Mouse (Mus musculus) forebrain, embryonic 11.5 days (tissue): ENCODE data around the gene Pnmal2. TPM values are rescaled to one million over a fixed set of nuclear protein-coding genes. Genes with fewer than 3 reads are reported as not detected.

Experiments used
- ATAC-seq: fragments of 200-750 bp; cut with Nextera tagmentation; replicated peaks from 2 replicates; pipeline ENCODE4 v1.8.0; 2017; ENCODE audit warnings: moderate TSS enrichment; ENCODE audit not compliant: low FRiP score
- DNase-seq: peaks from one replicate; pipeline ENCODE4 v3.0.0-alpha.2; 2017; ENCODE audit warnings: low spot score
- H3K27ac ChIP-seq: fragments of 300-500 bp; sonication (generic); 2 replicates; pipeline ENCODE4 v1.5.1; 2014; ENCODE audit warnings: low read depth, low read length
- H3K27me3 ChIP-seq: fragments of 300-500 bp; sonication (generic); 2 replicates; pipeline ENCODE4 v1.6.1; 2014; ENCODE audit warnings: mild to moderate bottlenecking, low read length, mixed read lengths; ENCODE audit not compliant: control insufficient read depth, insufficient read depth
- H3K36me3 ChIP-seq: fragments of 300-500 bp; sonication (generic); 2 replicates; pipeline ENCODE4 v1.6.1; 2014; ENCODE audit warnings: mild to moderate bottlenecking, low read length, moderate library complexity, mixed read lengths; ENCODE audit not compliant: control insufficient read depth, insufficient read depth
- H3K4me1 ChIP-seq: fragments of 300-500 bp; sonication (generic); replicated peaks from 2 replicates; pipeline ENCODE4 v1.6.1; 2014; ENCODE audit warnings: low read length, mixed read lengths; ENCODE audit not compliant: control insufficient read depth, insufficient read depth
- H3K4me2 ChIP-seq: fragments of 300-500 bp; sonication (generic); 2 replicates; pipeline ENCODE4 v1.6.1; 2014; ENCODE audit warnings: low read depth, mild to moderate bottlenecking, low read length, moderate library complexity, mixed read lengths; ENCODE audit not compliant: severe bottlenecking
- H3K4me3 ChIP-seq: fragments of 300-500 bp; sonication (generic); 2 replicates; pipeline ENCODE4 v1.5.1; 2014; ENCODE audit warnings: low read depth, low read length
- H3K9ac ChIP-seq: fragments of 300-500 bp; sonication (generic); 2 replicates; pipeline ENCODE4 v1.6.1; 2014; ENCODE audit warnings: low read length
- H3K9me3 ChIP-seq: fragments of 300-500 bp; sonication (generic); 2 replicates; pipeline ENCODE4 v1.6.1; 2016; ENCODE audit warnings: low read length, mixed read lengths; ENCODE audit not compliant: control insufficient read depth
- WGBS: fragments of 180-500 bp; shearing (Covaris S2); extraction: QIAGEN DNeasy Blood & Tissue Kit; methylation state at CpG from one replicate; pipeline ENCODE4 v1.1.7; 2014; 5-methylcytosine and 5-hydroxymethylcytosine counted together
- polyA plus RNA-seq: library from polyadenylated mRNA; unstranded; fragments of >200 nt; fragmentation: Nextera tagmentation; extraction: Ambion mirVana; gene quantifications from 2 replicates; pipeline ENCODE4 v1.2.1, GENCODE M21; 2014

Gene Pnmal2
- polyA plus RNA-seq, 1 experiment from 2014 or later, result 12.3 TPM

DNA sequence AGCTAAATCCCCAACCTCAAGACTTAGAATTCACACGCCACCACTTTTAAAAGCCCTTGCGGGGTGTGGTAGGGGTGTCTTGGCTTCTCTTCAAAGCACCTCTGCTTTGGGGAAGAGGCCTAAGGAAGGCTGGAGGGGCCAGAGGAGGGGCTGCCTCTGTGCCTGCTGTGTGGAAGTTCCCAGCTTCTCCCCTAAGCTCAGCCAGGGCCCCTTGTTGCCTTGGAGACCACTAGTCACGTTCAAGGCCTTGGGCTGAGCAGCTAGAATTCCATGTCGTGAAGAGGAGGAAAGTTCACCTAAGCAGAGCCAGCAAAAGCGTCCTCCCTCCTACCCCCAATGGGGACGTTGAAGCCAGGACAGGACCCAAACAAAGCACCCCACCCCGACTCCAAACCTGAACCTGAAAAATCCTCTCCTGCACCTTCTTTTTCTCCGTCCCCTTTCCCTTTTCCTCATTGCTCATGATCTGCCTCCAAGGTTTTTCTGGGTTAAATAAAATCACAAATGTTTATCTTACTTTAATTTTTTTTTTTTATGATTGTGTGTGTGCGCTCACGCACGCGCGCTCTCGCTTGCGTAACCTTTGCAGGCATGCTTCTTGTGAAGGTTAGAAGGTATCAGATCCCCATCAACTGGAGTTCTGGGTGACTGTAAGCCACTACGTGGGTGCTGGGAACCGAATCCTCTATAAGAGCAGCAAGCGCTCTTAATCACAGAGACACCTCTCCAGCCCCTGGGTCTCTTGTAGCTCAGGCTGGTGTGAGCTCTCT, 47.4 kb downstream of the Pnmal2 start:
- DNase-seq (peak; percentile 87), ATAC-seq (peak; percentile 78)
- Histone ChIP-seq H3K9me3 (no peaks in the 10 kb centered on the region), H3K27ac (peak overlapping the region; percentile 60), H3K36me3 (no peaks in the 10 kb centered on the region), H3K4me1 (peaks cover 20% of the 10 kb centered on the region), H3K9ac (peak overlapping the region; percentile 28), H3K4me3 (no peak overlapping the region), H3K27me3 (no peaks in the 10 kb centered on the region), H3K4me2 (peak overlapping the region; percentile 13; the same call in 1 of the 2 replicates)
- 56% methylated on average over 18 of the region's 18 CpGs for WGBS

DNA sequence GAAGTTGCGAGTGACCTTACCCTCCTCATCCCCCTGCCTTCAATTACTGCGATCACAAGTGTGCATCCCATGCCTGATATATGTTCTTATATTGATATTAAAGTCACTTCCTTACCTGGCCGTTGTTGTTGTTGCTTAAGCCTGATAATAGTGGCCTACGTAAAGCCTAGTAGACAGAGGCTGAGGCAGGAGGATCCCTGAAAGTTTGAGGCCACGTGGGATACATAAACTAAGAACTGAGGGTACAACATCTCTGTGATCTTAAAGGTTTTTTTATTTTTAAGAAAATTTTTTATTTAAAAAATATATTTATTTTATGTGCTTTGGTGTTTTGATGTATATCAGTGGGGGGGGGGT, 47.9 kb downstream of the Pnmal2 start, which contains the start of gene Ccdc8:
Ccdc8 (plus strand) TSS at position 258 of the 357 bp plus-strand sequence.
- Histone ChIP-seq H3K27me3 (no peaks in the 10 kb centered on the region), H3K36me3 (no peaks in the 10 kb centered on the region)
- no peak for DNase-seq

DNA sequence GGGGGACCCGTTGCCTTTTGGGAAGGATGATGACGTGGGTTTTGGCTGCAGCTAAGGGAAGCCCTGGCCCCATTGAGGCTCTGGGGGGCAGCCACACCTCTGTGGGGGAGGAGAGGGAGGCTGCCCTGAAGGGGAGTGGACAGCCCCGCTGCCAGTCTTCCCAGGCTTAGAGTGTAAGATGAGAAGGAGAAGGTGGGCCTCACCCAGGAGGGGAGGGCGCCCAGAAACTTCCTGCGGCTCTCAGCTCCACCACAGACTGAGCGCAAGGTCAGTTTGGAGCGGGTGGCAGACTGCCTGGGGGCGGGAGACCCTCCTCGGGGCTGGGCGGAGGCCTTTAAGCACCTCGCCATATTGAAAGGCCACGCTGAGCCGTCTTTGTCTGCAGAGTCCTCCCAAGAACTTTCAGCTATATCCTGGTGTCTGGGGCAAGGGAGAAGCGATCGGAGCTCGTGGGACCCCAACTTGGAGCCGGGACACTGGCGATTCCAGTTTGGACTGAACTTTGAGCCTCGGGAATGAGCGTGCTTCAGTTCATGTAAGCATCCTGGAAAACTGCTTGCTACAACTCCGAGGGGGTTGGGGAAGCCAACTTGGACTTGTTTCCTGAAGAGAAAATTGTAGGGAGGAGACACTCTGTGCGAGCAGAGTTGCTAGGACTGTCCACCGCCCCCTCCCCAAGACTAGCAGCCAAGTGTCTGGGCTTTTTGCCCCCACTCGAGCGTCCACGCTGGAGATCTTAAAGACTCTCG, 49.3 kb downstream of the Pnmal2 start:
- Histone ChIP-seq H3K4me3 (peak overlapping the region; percentile 45), H3K9me3 (no peaks in the 10 kb centered on the region), H3K4me2 (peak overlapping the region; percentile 80), H3K4me1 (peaks cover 17% of the 10 kb centered on the region), H3K36me3 (no peaks in the 10 kb centered on the region), H3K9ac (peak overlapping the region; percentile 82), H3K27me3 (no peaks in the 10 kb centered on the region), H3K27ac (peak overlapping the region; percentile 44; the same call in 1 of the 2 replicates)
- DNase-seq (peak; percentile 87), ATAC-seq (peak; percentile 84)
- under 1% methylated on average over 27 of the region's 27 CpGs for WGBS

More for the DNA sequence above, 47.9 kb downstream of the Pnmal2 start, which contains the start of gene Ccdc8:
- H3K4me2 ChIP-seq, result peak within 1 kb of the TSS; percentile 80; the same call in 1 of the 2 replicates
- no peak for ATAC-seq
- H3K4me1 ChIP-seq, result peaks cover 19% of the 10 kb centered on the region
- H3K4me3 ChIP-seq, result peak within 1 kb of the TSS; percentile 45
- WGBS, result 95% methylated on average over 5 of the region's 5 CpGs
- H3K27ac ChIP-seq, result peak within 1 kb of the TSS; percentile 60
- H3K9me3 ChIP-seq, result no peaks in the 10 kb centered on the region
- H3K9ac ChIP-seq, result peak within 1 kb of the TSS; percentile 82

DNA sequence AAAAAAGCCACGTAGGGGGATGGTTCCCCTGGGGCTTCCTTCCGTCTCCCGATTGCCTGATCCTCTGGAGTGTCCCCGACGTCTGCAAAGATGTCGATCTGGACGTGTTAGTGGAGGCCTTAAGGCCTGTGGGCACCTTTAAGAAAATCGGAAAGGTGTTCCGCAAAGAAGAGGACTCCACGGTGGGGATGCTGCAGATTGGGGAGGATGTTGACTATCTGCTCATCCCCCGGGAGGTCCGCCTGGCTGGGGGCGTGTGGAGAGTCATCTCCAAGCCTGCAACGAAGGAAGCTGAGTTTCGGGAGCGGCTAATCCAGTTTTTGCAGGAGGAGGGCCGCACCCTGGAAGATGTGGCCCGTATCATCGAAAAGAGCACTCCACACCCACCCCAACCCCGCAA, 49.9 kb downstream of the Pnmal2 start:
- 9% methylated on average over 20 of the region's 20 CpGs for WGBS

DNA sequence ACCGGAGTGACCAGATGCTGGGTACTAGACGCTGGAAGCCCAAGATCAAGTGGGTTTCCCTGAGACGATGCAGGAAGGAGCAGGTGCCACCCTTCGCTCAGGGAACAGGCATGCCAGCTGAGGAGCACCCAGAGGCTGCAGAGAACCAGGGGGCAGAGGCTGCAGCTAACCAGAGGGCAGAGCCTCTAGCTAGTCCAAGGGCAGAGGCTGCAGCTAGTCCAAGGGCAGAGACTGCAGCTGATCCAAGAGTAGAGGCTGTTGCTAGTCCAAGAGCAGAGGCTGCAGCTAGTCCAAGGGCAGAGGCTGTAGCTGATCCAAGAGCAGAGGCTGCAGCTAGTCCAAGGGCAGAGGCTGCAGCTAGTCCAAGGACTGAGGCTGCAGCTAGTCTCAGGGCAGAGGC, 50.9 kb downstream of the Pnmal2 start:
- ATAC-seq (no peak), DNase-seq (no peak)
- Histone ChIP-seq H3K27ac (no peak overlapping the region), H3K9ac (peak overlapping the region; percentile 82; the same call in 1 of the 2 replicates), H3K36me3 (no peaks in the 10 kb centered on the region), H3K9me3 (no peaks in the 10 kb centered on the region), H3K27me3 (no peaks in the 10 kb centered on the region), H3K4me1 (peaks cover 17% of the 10 kb centered on the region), H3K4me3 (no peak overlapping the region), H3K4me2 (peak overlapping the region; percentile 80)
- 91% methylated on average over 4 of the region's 4 CpGs for WGBS

More for the DNA sequence above, 49.9 kb downstream of the Pnmal2 start:
- Histone ChIP-seq H3K4me1 (peaks cover 17% of the 10 kb centered on the region), H3K4me3 (peak overlapping the region; percentile 45), H3K36me3 (no peaks in the 10 kb centered on the region), H3K4me2 (peak overlapping the region; percentile 80), H3K27me3 (no peaks in the 10 kb centered on the region), H3K9me3 (no peaks in the 10 kb centered on the region), H3K9ac (peak overlapping the region; percentile 82), H3K27ac (0 out of 2 replicates have a peak overlapping the region, but pooled peaks have one; percentile 37)
- DNase-seq (no peak), ATAC-seq (no peak)

Other genes starting within 250 kb of the Pnmal2 start
- not detected in 2 replicates for gene Ceacam9, start 222.8 kb upstream of the Pnmal2 start, polyA plus RNA-seq
- gene Ap2s1, start 206.3 kb upstream of the Pnmal2 start, polyA plus RNA-seq, result 270 and 272 TPM in 2 replicates
- 33.9 and 34.1 TPM in 2 replicates for gene Slc1a5, start 163.3 kb upstream of the Pnmal2 start, polyA plus RNA-seq
- 137 and 166 TPM in 2 replicates for gene Strn4, start 128.8 kb upstream of the Pnmal2 start, polyA plus RNA-seq
- 27.1 and 29.0 TPM in 2 replicates for gene Fkrp, start 128.0 kb upstream of the Pnmal2 start, polyA plus RNA-seq
- 11.0 and 11.6 TPM in 2 replicates for gene Prkd2, start 101.8 kb upstream of the Pnmal2 start, polyA plus RNA-seq
- 4.8 and 7.0 TPM in 2 replicates for gene Dact3, start 69.4 kb upstream of the Pnmal2 start, polyA plus RNA-seq
- gene Gng8, start 52.9 kb upstream of the Pnmal2 start, polyA plus RNA-seq, result 7.3 and 7.4 TPM in 2 replicates
- gene Ptgir, start 38.2 kb upstream of the Pnmal2 start, polyA plus RNA-seq, result 0.11 and 0.39 TPM in 2 replicates
- gene Calm3, start 20.6 kb upstream of the Pnmal2 start, polyA plus RNA-seq, result 276 and 285 TPM in 2 replicates
- 20.4 and 22.7 TPM in 2 replicates for gene Pnmal1, start 15.0 kb downstream of the Pnmal2 start, polyA plus RNA-seq
- 1.4 and 1.8 TPM in 2 replicates for gene Gm42372, start 38.4 kb downstream of the Pnmal2 start, polyA plus RNA-seq
- 19.0 and 19.5 TPM in 2 replicates for gene Ccdc8, start 48.0 kb downstream of the Pnmal2 start, polyA plus RNA-seq
- gene Ppp5c, start 83.2 kb downstream of the Pnmal2 start, polyA plus RNA-seq, result 123 and 132 TPM in 2 replicates
- 8.6 and 10.4 TPM in 2 replicates for gene Hif3a, start 117.7 kb downstream of the Pnmal2 start, polyA plus RNA-seq
- 0.39 TPM in 1 of 2 replicates, not detected in the other for gene Psg16, start 129.4 kb downstream of the Pnmal2 start, polyA plus RNA-seq
- gene Ceacam3, start 205.6 kb downstream of the Pnmal2 start, polyA plus RNA-seq, result not detected in 2 replicates